Mouse (Mus musculus): ENCODE data around the gene Gm9999. TPM values are rescaled to one million over a fixed set of nuclear protein-coding genes. Genes with fewer than 3 reads are reported as not detected.
"Not testable (repeated sequence)": the region's sequence is repeated elsewhere in the genome, so short reads cannot be mapped to it uniquely, and the experiment has no call there.

Gm9999 gene
- polyA plus RNA-seq, 1 experiment from 2014 or later: not detected

DNA sequence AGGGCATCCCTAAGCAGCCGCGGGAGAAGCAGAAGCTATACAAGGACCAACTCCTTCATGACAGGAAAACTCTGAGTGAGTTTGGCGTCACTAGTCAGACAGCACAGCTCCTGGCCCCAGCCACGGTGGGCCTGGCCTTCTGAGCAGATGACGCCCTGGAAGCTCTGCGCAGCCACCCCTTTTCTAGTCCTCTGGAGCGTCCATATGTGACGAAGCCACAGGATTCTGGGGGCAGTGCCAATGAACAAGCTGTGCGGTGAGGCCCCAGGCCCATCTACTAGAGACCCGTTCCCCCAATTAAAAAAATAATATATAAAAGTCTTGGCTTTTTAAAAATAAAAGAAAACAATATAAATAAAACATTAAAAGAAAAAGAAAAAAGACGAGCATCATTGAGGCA, 7.9 kb upstream of the Gm9999 start:
- H3K36me3 ChIP-seq: no peaks in the 10 kb centered on the region
- H3K27ac ChIP-seq: no peak overlapping the region
- no peaks in the 10 kb centered on the region for H3K4me1 ChIP-seq
- no peaks in the 10 kb centered on the region for H3K27me3 ChIP-seq
- H3K9ac ChIP-seq: no peak overlapping the region
- 83% methylated on average over 11 of the region's 11 CpGs for WGBS
- H3K4me2 ChIP-seq: no peak overlapping the region
- no peaks in the 10 kb centered on the region for H3K9me3 ChIP-seq
- H3K4me3 ChIP-seq: no peak overlapping the region
- no peak for ATAC-seq (ENCODE audit: insufficient number of reproducible peaks, low FRiP score, low TSS enrichment, low read depth)

DNA sequence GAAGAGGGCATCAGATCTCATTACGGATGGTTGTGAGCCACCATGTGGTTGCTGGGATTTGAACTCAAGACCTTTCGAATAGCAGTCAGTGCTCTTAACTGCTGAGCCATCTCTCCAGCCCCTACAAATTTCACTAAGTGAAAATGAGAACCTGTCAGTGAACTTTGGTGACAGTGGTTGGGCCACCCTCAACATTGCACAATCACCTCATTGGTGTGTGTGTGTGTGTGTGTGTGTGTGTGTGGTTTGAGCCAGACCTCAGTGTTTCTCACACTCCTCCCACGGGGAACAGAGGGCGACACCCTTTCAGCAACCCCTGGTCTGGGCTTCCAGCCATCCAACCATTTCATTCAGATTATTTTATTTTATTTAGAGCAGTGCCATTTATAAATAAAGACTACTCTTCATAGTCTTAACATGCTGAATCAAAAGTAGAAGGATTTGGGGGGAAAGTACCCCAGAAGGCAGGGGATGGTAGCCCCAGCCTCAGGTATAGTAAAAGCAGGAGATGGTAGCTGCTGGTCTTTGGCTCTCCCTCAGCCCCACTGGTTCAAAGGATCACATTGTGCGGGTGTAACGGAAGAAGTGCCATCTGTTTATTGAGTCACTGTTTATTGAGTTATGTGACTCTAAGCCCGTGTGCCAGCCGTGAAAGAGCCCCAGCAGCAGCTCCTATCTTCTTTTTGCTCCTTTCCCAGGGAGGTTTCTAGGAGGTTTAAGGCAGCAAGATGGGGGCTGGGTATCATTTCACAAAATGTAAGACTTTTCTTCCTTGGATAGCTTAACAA, 2.5 kb downstream of the Gm9999 start:
- WGBS: 45% methylated on average over 8 of the region's 8 CpGs
- Histone ChIP-seq H3K4me3 (no peak overlapping the region), H3K27me3 (no peaks in the 10 kb centered on the region), H3K36me3 (peaks cover 10% of the 10 kb centered on the region), H3K9ac (no peak overlapping the region), H3K4me2 (no peak overlapping the region), H3K27ac (no peak overlapping the region), H3K9me3 (no peaks in the 10 kb centered on the region), H3K4me1 (peaks cover 13% of the 10 kb centered on the region; the same call in 1 of the 2 replicates)
- ATAC-seq (ENCODE audit: insufficient number of reproducible peaks, low FRiP score, low TSS enrichment, low read depth): no peak

DNA sequence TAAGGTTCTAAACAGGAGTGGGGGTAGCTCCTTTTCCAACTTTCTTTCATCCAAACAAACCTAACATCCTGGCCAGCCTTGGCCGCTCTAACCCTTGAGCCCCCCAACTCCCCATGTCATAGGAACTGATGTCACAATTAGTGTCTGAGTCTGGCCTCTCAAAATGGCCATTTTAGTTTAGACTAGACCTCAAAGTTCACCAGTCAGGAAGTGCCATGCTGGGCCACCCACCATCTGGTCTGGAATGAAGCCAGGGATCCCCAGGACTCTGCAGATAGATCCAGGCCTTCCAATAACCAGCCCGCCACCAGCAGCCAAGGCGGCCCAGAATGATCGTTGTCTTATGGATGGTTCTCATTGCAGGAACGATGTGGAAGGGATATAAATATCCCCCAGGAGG, 3.3 kb downstream of the Gm9999 start:
- 0 out of 2 replicates have a peak overlapping the region, but pooled peaks have one; percentile 9 for H3K27ac ChIP-seq
- no peak for ATAC-seq (ENCODE audit: insufficient number of reproducible peaks, low FRiP score, low TSS enrichment, low read depth)
- 30% methylated on average over 5 of the region's 5 CpGs for WGBS
- peaks cover 13% of the 10 kb centered on the region; the same call in 1 of the 2 replicates for H3K4me1 ChIP-seq
- H3K4me2 ChIP-seq: no peak overlapping the region
- peaks cover 15% of the 10 kb centered on the region for H3K36me3 ChIP-seq
- H3K9me3 ChIP-seq: no peaks in the 10 kb centered on the region
- no peak overlapping the region for H3K4me3 ChIP-seq
- no peak overlapping the region for H3K9ac ChIP-seq
- H3K27me3 ChIP-seq: no peaks in the 10 kb centered on the region

DNA sequence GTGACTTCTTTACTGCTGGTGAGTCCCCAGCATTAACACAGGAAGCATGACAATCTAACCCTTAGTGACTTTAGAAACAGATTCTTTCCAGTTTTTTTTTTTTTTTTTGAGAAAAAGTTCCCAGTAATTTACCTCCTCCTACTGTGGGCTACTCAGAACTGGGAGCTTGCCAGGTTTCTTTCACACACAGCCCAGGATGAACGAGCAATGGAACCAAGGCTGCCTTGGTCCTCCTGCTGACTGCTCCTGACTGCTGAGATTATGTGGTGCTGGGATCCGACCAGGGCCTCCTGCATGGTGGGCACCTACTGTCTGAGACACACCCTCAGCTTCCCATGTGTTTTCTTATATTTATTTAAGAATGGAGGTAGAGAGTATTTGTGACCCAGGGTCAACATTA, 3.7 kb downstream of the Gm9999 start:
- Histone ChIP-seq H3K4me3 (no peak overlapping the region), H3K4me1 (peaks cover 13% of the 10 kb centered on the region; the same call in 1 of the 2 replicates), H3K36me3 (peaks cover 19% of the 10 kb centered on the region), H3K4me2 (no peak overlapping the region), H3K9ac (no peak overlapping the region), H3K27ac (0 out of 2 replicates have a peak overlapping the region, but pooled peaks have one; percentile 9), H3K27me3 (no peaks in the 10 kb centered on the region), H3K9me3 (no peaks in the 10 kb centered on the region)
- no peak for ATAC-seq (ENCODE audit: insufficient number of reproducible peaks, low FRiP score, low TSS enrichment, low read depth)
- WGBS: 26% methylated on average over 2 of the region's 2 CpGs

DNA sequence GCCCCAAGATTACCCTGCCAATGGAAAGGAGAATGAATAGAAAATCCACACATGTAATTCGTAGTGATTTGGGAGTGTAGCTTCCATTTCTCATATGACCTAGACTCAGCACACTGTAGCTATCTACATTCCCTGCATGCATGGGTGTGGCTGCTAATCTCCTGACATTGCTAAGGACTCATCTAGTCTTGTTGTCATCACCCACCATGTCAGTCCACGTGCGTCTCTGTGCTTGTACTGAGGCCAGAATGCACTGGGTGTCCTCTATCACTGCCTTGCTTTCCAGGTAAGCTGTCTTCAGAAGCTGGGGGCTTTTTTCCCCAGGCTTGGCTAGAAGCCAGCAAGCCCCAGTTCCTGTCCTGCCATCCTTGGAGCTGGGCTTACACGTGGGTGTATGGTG, 6.0 kb downstream of the Gm9999 start:
- not testable (repeated sequence) for H3K27me3 ChIP-seq; H3K4me3 ChIP-seq; H3K9ac ChIP-seq; H3K27ac ChIP-seq; H3K4me2 ChIP-seq; H3K9me3 ChIP-seq; ATAC-seq (ENCODE audit: insufficient number of reproducible peaks, low FRiP score, low TSS enrichment, low read depth)
- WGBS: 77% methylated on average over 4 of the region's 4 CpGs
- Histone ChIP-seq H3K4me1 (peaks cover 13% of the 10 kb centered on the region; the same call in 1 of the 2 replicates), H3K36me3 (peaks cover 37% of the 10 kb centered on the region)

DNA sequence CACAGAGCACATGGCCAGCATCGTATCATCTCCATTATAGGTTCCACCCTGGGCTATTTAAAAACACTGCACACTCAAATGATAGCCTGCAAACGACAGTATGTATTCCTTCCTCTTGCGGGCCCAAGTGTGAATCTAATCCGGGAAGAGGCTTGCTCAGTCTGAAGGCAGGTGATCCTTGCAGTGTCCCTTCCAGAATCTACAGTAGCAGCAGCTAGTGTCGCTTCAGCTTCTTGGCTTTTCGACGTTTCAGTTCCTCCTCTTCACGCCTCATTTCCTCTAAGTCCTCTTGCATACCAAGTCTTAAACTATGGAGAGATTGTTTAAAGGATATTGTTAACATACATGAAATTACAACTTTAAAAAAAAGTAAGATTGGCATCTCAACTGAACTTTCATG, 9.7 kb downstream of the Gm9999 start:
- H3K4me3 ChIP-seq: no peak overlapping the region
- no peak for ATAC-seq (ENCODE audit: insufficient number of reproducible peaks, low FRiP score, low TSS enrichment, low read depth)
- H3K4me1 ChIP-seq: peaks cover 7% of the 10 kb centered on the region
- peaks cover 74% of the 10 kb centered on the region for H3K36me3 ChIP-seq
- no peak overlapping the region for H3K4me2 ChIP-seq
- no peak overlapping the region for H3K27ac ChIP-seq
- no peak overlapping the region for H3K9ac ChIP-seq
- H3K27me3 ChIP-seq: no peaks in the 10 kb centered on the region
- WGBS: 84% methylated on average over 8 of the region's 8 CpGs
- no peaks in the 10 kb centered on the region for H3K9me3 ChIP-seq

DNA sequence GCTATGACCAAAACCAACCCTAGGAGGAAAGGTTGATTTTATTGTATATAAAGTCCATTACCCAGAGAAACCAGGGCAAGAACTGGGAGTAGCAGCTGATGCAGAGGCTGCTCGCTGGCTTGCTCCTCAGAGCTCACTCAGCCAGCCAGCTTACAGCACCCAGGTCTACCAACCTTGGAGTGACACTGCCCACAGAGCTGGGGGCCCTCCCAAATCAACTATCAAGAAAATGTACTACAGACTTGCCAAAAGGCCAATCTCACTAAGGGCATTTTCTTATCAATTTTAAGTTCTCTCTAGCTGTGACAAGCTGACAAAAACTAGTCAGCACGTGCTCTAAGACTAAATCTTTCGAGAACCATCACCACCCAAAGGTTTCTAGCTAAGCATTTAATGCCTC, 12.2 kb downstream of the Gm9999 start:
- Histone ChIP-seq H3K27me3 (no peaks in the 10 kb centered on the region), H3K27ac (no peak overlapping the region), H3K4me2 (no peak overlapping the region), H3K4me1 (peaks cover 10% of the 10 kb centered on the region), H3K9me3 (no peaks in the 10 kb centered on the region), H3K36me3 (peaks cover 81% of the 10 kb centered on the region), H3K9ac (no peak overlapping the region), H3K4me3 (no peak overlapping the region)
- 85% methylated on average over 3 of the region's 3 CpGs for WGBS
- no peak for ATAC-seq (ENCODE audit: insufficient number of reproducible peaks, low FRiP score, low TSS enrichment, low read depth)

DNA sequence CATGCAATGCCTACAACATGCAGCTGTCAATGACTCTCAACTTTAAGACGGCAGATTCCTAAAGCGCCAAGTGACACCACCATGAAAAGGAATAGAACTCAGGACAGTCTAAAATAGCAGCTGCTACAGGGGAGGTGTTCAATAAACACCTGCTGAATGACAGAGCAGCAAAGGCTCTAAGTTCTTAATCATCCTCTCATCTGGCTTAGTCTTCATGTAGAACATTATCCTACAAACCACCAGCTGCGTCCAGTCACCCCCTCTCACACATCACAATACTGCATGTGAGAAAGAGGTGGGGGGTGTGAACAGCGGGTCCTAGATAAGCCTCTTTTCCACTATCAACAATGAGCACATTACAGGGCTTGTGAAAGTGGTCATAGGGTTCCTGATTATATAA, 13.6 kb downstream of the Gm9999 start:
- H3K36me3 ChIP-seq: peaks cover 70% of the 10 kb centered on the region
- H3K27ac ChIP-seq: no peak overlapping the region
- WGBS: 88% methylated on average over 4 of the region's 4 CpGs
- peaks cover 18% of the 10 kb centered on the region for H3K4me1 ChIP-seq
- H3K9ac ChIP-seq: no peak overlapping the region
- no peak overlapping the region for H3K4me3 ChIP-seq
- H3K9me3 ChIP-seq: no peaks in the 10 kb centered on the region
- H3K27me3 ChIP-seq: no peaks in the 10 kb centered on the region
- H3K4me2 ChIP-seq: no peak overlapping the region
- ATAC-seq (ENCODE audit: insufficient number of reproducible peaks, low FRiP score, low TSS enrichment, low read depth): no peak

DNA sequence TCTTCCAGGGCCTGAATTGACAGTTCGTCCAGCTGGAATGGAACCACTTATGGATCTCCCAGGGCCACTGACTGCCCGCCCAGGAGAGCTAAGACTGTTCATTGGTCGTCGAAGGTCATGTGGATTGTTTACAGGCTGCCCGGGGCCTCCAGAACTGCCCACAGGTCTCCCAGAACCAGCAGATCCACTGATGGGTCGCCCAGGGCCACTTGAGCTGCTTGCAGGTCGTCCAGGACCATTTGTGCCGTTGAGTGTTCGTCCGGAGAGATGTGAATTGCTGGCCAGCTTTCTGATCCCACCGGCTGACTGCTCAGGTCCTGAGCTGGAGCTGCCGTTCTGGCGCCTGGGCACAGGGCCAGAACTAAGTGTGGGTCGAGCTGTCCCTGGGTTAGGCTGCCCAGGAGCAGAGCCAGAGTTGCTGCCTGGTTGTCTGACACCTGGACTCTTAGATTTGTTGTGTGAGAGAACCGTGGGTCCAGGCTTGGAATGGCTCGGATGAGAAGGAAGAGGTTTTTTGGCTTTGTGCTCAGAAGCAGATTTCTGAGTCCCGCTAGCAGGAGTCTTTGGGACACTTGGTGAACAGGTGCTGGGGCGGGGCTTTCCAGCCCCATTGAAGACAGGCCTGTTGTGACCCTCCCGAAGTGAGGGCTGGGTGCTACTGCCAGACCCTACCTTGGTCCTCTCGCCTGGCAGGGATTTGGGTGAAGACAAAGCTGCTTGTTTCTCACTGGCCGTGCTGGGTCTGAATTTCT, 14.4 kb downstream of the Gm9999 start:
- H3K27me3 ChIP-seq: no peaks in the 10 kb centered on the region
- H3K9ac ChIP-seq: no peak overlapping the region
- no peak overlapping the region for H3K4me3 ChIP-seq
- H3K4me1 ChIP-seq: peaks cover 26% of the 10 kb centered on the region
- no peak for ATAC-seq (ENCODE audit: insufficient number of reproducible peaks, low FRiP score, low TSS enrichment, low read depth)
- 79% methylated on average over 21 of the region's 21 CpGs for WGBS
- H3K27ac ChIP-seq: no peak overlapping the region
- no peak overlapping the region for H3K4me2 ChIP-seq
- H3K9me3 ChIP-seq: no peaks in the 10 kb centered on the region
- H3K36me3 ChIP-seq: peaks cover 65% of the 10 kb centered on the region

DNA sequence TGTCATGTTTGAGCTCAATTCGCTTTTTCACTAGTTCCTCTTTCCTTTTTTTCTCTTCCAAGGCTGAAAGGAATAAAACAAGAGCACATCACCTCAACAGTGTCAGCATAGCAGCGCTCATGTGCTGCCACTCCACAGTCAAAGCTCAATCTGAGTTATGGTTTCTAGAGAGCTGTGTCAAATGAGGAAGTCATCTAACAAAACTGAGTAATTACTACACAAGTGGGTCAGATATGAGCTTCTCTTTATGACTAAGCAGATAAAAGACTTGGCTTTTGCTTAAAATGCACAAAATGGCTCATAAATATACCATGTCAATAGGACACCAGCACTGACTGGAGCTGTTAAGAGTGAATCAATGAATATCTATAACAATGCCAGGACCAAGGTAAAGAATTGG, 15.6 kb downstream of the Gm9999 start:
- Histone ChIP-seq H3K27ac (no peak overlapping the region), H3K9me3 (no peaks in the 10 kb centered on the region), H3K36me3 (peaks cover 55% of the 10 kb centered on the region), H3K4me2 (no peak overlapping the region), H3K9ac (no peak overlapping the region), H3K4me3 (no peak overlapping the region), H3K27me3 (no peaks in the 10 kb centered on the region), H3K4me1 (peaks cover 35% of the 10 kb centered on the region)
- 94% methylated on average over 2 of the region's 2 CpGs for WGBS
- ATAC-seq (ENCODE audit: insufficient number of reproducible peaks, low FRiP score, low TSS enrichment, low read depth): no peak

DNA sequence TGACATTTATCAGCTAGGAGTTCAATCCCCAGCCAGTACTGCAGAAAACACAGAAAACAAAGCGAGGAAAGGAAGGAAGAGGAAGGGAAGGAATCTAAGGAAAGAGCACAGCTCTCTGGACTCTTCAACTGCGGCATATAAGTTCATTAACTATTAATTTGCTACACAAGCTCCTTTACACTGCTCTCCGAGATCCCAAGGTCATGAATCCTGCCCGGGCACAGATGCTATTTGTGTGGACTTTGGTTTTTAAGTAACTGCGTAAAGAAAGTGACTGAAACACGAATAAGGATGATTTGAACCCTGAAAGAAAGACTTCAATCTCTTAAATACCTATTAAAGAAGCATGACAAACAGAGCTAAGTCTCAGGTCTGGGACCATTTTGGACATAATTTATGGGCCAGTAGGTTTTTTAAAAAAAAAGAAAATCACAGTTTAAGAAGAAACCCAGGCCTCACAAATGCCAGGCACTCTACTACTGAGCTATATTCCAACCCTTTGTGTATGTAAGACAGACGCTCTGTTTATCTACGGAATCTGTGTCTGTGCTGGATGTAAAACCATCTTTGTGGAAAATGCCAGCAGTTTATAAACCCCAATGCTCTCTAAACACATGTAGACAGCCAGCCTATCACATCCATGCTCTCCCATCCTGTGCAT, 16.7 kb downstream of the Gm9999 start:
- peak overlapping the region; percentile 43; the same call in 1 of the 2 replicates for H3K27ac ChIP-seq
- H3K4me3 ChIP-seq: no peak overlapping the region
- H3K4me2 ChIP-seq: no peak overlapping the region
- H3K27me3 ChIP-seq: no peaks in the 10 kb centered on the region
- H3K9ac ChIP-seq: no peak overlapping the region
- no peak for ATAC-seq (ENCODE audit: insufficient number of reproducible peaks, low FRiP score, low TSS enrichment, low read depth)
- H3K36me3 ChIP-seq: peaks cover 43% of the 10 kb centered on the region
- no peaks in the 10 kb centered on the region for H3K9me3 ChIP-seq
- peaks cover 39% of the 10 kb centered on the region for H3K4me1 ChIP-seq
- WGBS: 75% methylated on average over 8 of the region's 8 CpGs

DNA sequence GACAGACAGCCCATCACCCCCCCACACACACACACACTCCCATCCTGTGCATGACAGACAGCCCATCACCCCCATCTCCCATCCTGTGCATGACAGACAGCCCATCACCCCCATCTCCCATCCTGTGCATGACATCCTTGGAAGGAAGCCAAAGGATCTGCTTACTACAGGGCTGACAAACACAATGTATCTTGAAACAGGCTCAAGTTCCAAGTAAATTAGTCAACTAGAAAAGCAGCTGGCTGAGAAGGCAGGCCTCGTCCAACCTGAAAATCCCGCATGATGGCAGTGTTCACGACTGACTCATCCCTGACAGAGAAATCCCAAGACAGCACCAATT, 17.2 kb downstream of the Gm9999 start:
- H3K4me3 ChIP-seq: no peak overlapping the region
- no peak overlapping the region for H3K9ac ChIP-seq

More for the DNA sequence above, 17.2 kb downstream of the Gm9999 start:
- H3K27ac ChIP-seq: 0 out of 2 replicates have a peak overlapping the region, but pooled peaks have one; percentile 43
- peak; percentile 84 for ATAC-seq (ENCODE audit: insufficient number of reproducible peaks, low FRiP score, low TSS enrichment, low read depth)
- H3K4me1 ChIP-seq: peaks cover 42% of the 10 kb centered on the region
- 61% methylated on average over 3 of the region's 3 CpGs for WGBS
- H3K36me3 ChIP-seq: peaks cover 38% of the 10 kb centered on the region
- no peak overlapping the region for H3K4me2 ChIP-seq
- H3K9me3 ChIP-seq: no peaks in the 10 kb centered on the region
- no peaks in the 10 kb centered on the region for H3K27me3 ChIP-seq
